Mouse (Mus musculus) neural tube, embryonic 15.5 days (tissue): ENCODE data around the gene Ppp3r1. TPM values are rescaled to one million over a fixed set of nuclear protein-coding genes. Genes with fewer than 3 reads are reported as not detected.

Source experiments
- ATAC-seq: fragments of 200-750 bp; cut with Nextera tagmentation; 2 replicates; pipeline ENCODE4 v1.8.0; 2017; ENCODE audit warnings: mild to moderate bottlenecking, moderate TSS enrichment, moderate library complexity; ENCODE audit not compliant: low FRiP score
- H3K27ac ChIP-seq: fragments of 300-500 bp; sonication (generic); replicated peaks from 2 replicates; pipeline ENCODE4 v1.5.1; 2015; ENCODE audit warnings: mild to moderate bottlenecking, inconsistent platforms
- H3K27me3 ChIP-seq: fragments of 300-500 bp; sonication (generic); replicated peaks from 2 replicates; pipeline ENCODE4 v1.6.1; 2015; ENCODE audit warnings: inconsistent platforms
- H3K36me3 ChIP-seq: fragments of 300-500 bp; sonication (generic); 2 replicates; pipeline ENCODE4 v1.6.1; 2015; ENCODE audit warnings: inconsistent platforms
- H3K4me1 ChIP-seq: fragments of 300-500 bp; sonication (generic); 2 replicates; pipeline ENCODE4 v1.6.1; 2015; ENCODE audit warnings: inconsistent platforms
- H3K4me2 ChIP-seq: fragments of 300-500 bp; sonication (generic); 2 replicates; pipeline ENCODE4 v1.6.1; 2015; ENCODE audit warnings: inconsistent platforms, mild to moderate bottlenecking, moderate library complexity
- H3K4me3 ChIP-seq: fragments of 300-500 bp; sonication (generic); replicated peaks from 2 replicates; pipeline ENCODE4 v1.5.1; 2015; ENCODE audit warnings: mild to moderate bottlenecking, inconsistent platforms
- H3K9ac ChIP-seq: fragments of 300-500 bp; sonication (generic); replicated peaks from 2 replicates; pipeline ENCODE4 v1.6.1; 2015; ENCODE audit warnings: mild to moderate bottlenecking, inconsistent platforms
- H3K9me3 ChIP-seq: fragments of 300-500 bp; sonication (generic); replicated peaks from 2 replicates; pipeline ENCODE4 v1.6.1; 2016; ENCODE audit warnings: inconsistent platforms
- WGBS: fragments of 180-500 bp; shearing (Covaris S2); methylation state at CpG from one replicate; pipeline ENCODE4 v1.1.7; 2015; ENCODE audit warnings: mixed read lengths; 5-methylcytosine and 5-hydroxymethylcytosine counted together
- polyA plus RNA-seq: library from polyadenylated mRNA; unstranded; fragments of >200 nt; fragmentation: Nextera tagmentation; extraction: Ambion mirVana; gene quantifications from 2 replicates; pipeline ENCODE4 v1.2.1, GENCODE M21; 2015

The Ppp3r1 gene
- 244 and 269 TPM in 2 replicates for polyA plus RNA-seq

DNA sequence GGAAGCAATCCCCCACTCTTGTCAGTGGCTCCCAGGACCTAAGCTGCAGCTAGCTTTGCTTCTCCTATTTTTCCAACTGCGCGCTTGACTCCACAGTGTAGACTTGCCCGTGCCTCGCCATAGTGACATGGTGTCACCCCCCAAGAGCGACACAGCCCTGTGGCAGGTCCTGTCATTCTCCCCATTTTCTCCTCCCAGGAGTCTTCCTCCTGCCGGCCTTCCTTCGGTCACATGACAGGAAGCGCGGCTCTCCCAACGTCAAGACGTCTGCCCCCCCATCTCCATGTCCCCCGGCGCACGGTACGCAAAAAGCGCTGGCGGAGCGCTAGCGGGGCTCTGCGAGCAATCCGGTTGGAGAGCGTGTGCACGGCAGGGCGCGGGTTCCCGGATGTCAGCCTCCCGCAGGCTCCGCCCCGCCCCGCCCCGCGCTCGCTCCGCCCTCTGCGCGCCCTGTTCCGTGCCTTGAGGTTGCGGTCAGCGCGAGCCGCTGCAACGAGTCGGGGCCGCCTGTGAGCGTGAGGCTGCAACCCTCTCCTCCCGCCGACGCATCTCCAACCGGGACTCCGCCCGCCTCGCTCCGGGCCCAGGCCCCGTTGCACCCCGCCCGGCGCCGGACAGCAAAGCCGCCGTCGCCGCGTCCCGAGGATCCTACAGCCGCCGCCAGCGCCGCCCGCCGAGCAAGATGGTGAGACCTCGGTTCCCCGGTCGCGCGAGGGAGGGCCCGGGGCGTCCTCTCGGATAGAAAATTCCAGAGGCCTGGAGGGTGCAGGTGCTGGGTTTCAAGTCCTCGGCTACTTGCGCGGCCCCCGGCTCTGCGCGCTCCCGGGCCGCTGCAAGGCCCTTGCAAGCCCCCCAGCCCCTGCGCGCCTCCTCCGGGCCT lies at the start of gene Ppp3r1:
Gene Ppp3r1 (plus strand): TSS at position 406 of the 880 bp plus-strand sequence.
- peaks cover 32% of the 10 kb centered on the region for H3K4me1 ChIP-seq
- H3K9ac ChIP-seq, result peak within 1 kb of the TSS; percentile 95
- peak within 1 kb of the TSS; percentile 80 for H3K4me2 ChIP-seq
- 1% methylated on average over 87 of the region's 89 CpGs for WGBS
- ATAC-seq, result peak; percentile 98
- H3K4me3 ChIP-seq, result peak within 1 kb of the TSS; percentile 94
- H3K9me3 ChIP-seq, result no peaks in the 10 kb centered on the region
- H3K27ac ChIP-seq, result peak within 1 kb of the TSS; percentile 97
- no peaks in the 10 kb centered on the region for H3K36me3 ChIP-seq
- no peaks in the 10 kb centered on the region for H3K27me3 ChIP-seq

DNA sequence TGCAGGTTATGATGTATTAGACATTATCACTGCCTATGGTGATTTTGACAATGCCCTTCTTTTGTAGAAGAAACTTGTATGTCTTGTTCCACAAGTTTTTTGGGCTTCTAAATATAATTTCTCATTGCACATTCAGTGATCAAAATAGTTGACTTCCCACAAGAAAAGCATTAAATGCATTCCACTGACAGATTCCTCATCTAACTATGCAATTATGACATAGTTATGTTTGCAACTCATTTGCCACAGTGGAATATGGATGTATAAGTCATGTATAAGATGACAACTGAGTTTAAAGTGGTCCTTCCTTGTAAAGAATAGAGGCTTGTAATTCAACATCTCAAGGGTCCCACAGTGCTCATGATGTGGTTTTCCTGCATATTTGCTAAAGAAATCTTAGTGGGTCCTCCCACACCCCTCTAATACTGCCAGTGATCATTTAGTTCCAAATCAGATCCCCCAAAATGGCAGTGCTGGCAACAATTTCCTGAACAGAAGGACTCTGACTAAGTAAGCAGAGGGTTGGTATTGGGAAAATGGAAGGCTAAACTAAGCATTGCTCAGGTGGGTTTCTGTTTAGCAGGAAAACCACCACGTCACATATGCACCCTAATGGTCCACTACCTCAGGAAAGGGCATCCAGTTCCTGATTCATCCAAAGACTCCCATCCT lies 46.5 kb upstream of the Ppp3r1 start:
- WGBS, result 79% methylated on average over 1 of the region's 1 CpGs
- no peaks in the 10 kb centered on the region for H3K4me1 ChIP-seq
- H3K9ac ChIP-seq, result no peak overlapping the region
- H3K36me3 ChIP-seq, result no peaks in the 10 kb centered on the region
- no peaks in the 10 kb centered on the region for H3K27me3 ChIP-seq
- ATAC-seq, result no peak
- H3K9me3 ChIP-seq, result no peaks in the 10 kb centered on the region
- no peak overlapping the region for H3K4me3 ChIP-seq
- no peak overlapping the region for H3K4me2 ChIP-seq
- no peak overlapping the region for H3K27ac ChIP-seq

DNA sequence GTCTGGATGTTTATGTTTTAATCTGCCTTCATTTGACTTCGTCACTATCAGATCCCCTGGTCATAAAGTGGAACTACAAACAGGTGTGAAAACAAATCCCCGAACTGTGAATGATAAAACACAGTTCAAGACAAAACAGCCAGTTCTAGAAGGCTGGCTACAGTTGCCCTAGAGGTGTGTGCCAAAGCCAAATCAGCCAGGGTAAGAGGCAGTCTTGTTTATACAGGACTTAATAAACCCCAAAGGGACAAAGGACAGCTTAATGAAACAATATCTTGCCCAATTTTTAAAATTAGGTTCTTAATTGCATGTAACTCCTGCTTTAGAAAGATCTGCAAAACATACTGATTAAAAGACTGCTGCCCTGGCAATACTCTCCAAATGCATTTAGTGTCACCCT lies 32.6 kb upstream of the Ppp3r1 start:
- H3K4me1 ChIP-seq, result no peaks in the 10 kb centered on the region
- no peak overlapping the region for H3K27ac ChIP-seq
- ATAC-seq, result no peak
- no peaks in the 10 kb centered on the region for H3K27me3 ChIP-seq
- no peak overlapping the region for H3K9ac ChIP-seq
- WGBS, result 64% methylated on average over 2 of the region's 2 CpGs
- no peak overlapping the region for H3K4me3 ChIP-seq
- H3K4me2 ChIP-seq, result no peak overlapping the region
- no peaks in the 10 kb centered on the region for H3K36me3 ChIP-seq
- H3K9me3 ChIP-seq, result no peaks in the 10 kb centered on the region

DNA sequence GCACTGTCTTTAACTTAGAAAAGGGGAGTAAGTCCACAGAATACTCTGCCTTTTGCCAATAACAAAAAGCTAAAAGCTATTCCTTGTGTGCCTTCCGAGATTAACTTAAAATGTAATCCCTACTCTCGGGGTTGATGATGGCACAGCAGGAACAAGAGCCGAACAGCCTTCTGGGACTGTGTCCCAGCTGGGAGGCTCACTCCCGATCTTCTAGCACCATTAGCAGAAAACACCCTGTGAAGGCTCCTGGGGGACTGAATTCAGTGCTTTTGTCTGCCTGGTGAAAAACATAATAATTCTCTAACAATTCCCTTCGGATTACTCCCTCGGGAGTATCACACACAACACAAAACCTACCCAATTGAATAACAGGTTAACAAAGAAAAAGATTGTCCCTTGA lies 23.4 kb upstream of the Ppp3r1 start:
- H3K9ac ChIP-seq, result no peak overlapping the region
- no peaks in the 10 kb centered on the region for H3K36me3 ChIP-seq
- H3K4me1 ChIP-seq, result no peaks in the 10 kb centered on the region
- 31% methylated on average over 6 of the region's 6 CpGs for WGBS
- no peak overlapping the region for H3K4me2 ChIP-seq
- H3K27me3 ChIP-seq, result no peaks in the 10 kb centered on the region
- ATAC-seq, result no peak
- no peaks in the 10 kb centered on the region for H3K9me3 ChIP-seq
- H3K27ac ChIP-seq, result no peak overlapping the region
- H3K4me3 ChIP-seq, result no peak overlapping the region

DNA sequence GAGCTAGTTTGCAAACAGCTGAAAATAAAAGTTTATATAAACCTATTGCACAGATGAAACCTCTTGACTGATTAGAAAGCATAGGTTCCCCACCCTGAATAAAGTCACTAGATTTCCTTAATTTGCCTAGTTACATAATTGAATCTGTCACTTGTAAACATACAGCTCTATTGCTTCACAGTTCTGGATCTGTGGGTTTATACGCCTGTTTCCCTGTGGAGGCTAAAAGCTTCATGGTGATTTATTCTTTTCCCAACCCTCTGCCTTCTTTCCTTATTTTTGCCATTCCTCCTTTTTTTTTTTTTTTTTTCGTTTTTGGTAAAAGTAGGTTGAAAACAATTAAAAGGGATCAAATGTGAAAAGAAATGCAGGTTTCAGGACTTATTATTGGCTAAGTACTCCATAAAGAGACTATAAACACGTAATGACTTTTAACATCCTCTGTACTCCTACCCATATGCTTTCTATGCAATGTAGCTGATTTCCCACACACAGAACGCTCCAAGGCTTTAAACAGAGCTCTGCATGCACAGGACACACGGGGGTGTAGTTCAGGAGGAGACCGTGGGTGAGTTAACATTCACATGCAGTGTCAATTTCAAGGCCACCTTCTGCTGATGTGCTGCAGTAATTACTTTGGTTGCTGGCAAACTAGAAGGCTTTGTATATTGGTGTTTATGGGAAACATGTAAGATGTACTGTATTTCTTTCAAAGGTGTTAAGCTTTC lies 20.6 kb upstream of the Ppp3r1 start:
- WGBS, result 54% methylated on average over 6 of the region's 6 CpGs
- H3K4me1 ChIP-seq, result no peaks in the 10 kb centered on the region
- no peak overlapping the region for H3K9ac ChIP-seq
- no peak for ATAC-seq
- no peak overlapping the region for H3K4me2 ChIP-seq
- no peak overlapping the region for H3K4me3 ChIP-seq
- no peak overlapping the region for H3K27ac ChIP-seq
- no peaks in the 10 kb centered on the region for H3K27me3 ChIP-seq
- no peaks in the 10 kb centered on the region for H3K9me3 ChIP-seq
- no peaks in the 10 kb centered on the region for H3K36me3 ChIP-seq

DNA sequence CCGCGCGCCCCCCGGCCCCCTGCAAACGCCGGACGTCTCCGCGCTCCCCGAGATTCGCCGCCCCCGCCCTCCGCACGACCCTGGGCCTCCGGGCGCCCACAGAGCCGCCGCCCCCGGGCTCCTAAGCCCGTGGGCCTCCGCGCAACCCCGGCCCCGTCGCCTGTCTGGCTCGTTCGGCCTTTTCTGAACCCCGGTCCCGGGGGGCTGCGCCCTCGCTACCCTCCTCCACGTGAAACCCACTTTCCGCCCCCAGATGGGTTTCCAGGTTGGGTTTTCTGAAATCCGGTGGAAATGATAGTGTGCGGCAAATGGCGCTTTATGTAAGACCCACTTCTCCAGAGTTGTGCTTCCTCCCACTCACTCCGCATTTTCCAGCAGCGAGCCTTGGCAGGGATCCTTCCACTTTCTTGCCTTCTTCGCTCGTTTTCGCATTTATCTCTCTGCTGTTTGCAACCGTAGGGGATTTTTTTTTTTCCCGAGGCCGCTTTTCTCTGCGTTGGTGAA lies 727 bp downstream of the Ppp3r1 start:
- WGBS, result under 1% methylated on average over 38 of the region's 46 CpGs
- peak overlapping the region; percentile 97 for H3K27ac ChIP-seq
- peak overlapping the region; percentile 94 for H3K4me3 ChIP-seq
- H3K9me3 ChIP-seq, result no peaks in the 10 kb centered on the region
- peaks cover 35% of the 10 kb centered on the region for H3K4me1 ChIP-seq
- peak; percentile 53; the same call in 1 of the 2 replicates for ATAC-seq
- H3K4me2 ChIP-seq, result peak overlapping the region; percentile 80
- no peaks in the 10 kb centered on the region for H3K36me3 ChIP-seq
- H3K27me3 ChIP-seq, result no peaks in the 10 kb centered on the region
- peak overlapping the region; percentile 95 for H3K9ac ChIP-seq

DNA sequence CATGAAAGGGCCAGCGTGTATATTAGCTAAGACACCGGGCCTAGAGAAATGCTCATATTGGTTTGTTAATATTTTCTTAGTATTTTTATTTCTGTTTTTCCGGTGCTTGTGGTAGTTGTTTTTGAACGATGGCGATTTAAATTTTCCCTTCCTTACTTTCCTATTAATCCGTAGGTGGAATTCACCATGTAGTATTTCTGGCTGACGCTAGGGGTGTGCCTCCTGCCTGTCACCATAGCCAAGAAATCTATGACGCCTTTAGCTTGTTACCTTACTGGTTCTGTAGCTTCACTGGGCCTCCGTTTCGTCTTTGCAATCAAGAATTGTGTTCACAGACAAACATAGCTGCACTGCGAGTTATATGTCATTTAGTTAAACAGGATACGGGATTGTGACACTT lies 1.2 kb downstream of the Ppp3r1 start:
- 2% methylated on average over 12 of the region's 12 CpGs for WGBS
- peak overlapping the region; percentile 97 for H3K27ac ChIP-seq
- no peaks in the 10 kb centered on the region for H3K9me3 ChIP-seq
- peak overlapping the region; percentile 80 for H3K4me2 ChIP-seq
- peak overlapping the region; percentile 94 for H3K4me3 ChIP-seq
- no peaks in the 10 kb centered on the region for H3K36me3 ChIP-seq
- H3K4me1 ChIP-seq, result peaks cover 38% of the 10 kb centered on the region
- H3K27me3 ChIP-seq, result no peaks in the 10 kb centered on the region
- no peak for ATAC-seq
- H3K9ac ChIP-seq, result peak overlapping the region; percentile 95

DNA sequence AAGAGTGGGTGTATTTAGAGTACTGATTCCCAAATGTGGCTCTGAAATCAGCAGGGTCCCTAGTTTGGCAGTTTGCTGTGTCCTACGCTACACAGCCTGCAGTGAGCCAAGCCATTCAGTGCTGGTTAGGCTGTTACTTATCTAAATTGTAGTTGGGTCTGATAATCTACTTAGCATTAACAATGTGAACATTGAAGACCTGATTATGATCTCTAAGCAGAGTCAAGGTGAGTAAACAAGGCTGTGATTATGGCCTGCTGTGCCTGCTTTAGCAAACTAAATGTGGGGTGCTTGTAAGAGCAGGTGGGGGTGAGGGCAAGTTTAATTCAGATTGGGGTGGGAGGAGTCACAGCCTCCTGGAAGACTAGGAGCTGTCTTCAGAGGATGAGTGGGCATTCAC lies 4.9 kb downstream of the Ppp3r1 start:
- no peak for ATAC-seq
- no peaks in the 10 kb centered on the region for H3K36me3 ChIP-seq
- WGBS, result 62% methylated on average over 1 of the region's 1 CpGs

DNA sequence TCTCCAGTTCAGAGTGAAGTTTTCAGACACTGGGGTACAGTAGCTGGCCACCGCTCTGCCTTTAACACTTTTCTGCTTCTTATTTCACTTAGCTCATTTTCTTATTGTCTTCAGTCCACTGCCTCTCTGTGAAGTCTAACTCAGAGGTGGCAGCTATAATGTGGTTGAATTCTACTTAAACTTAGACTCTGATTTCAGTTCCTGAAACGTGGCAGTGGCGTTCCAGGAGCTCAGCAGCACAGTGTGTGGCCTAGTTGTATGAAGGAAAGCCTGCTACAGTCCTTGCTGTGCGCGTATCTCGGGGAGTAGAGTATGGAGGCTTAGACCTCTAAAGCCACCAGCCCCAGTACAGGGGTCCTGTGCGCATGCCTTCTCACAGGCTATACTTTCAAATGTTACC lies 7.6 kb downstream of the Ppp3r1 start:
- 87% methylated on average over 7 of the region's 7 CpGs for WGBS

More for the DNA sequence above, 4.9 kb downstream of the Ppp3r1 start:
- Histone ChIP-seq H3K4me1 (peaks cover 55% of the 10 kb centered on the region), H3K4me2 (no peak overlapping the region), H3K9ac (no peak overlapping the region), H3K9me3 (no peaks in the 10 kb centered on the region), H3K27ac (no peak overlapping the region), H3K27me3 (no peaks in the 10 kb centered on the region), H3K4me3 (no peak overlapping the region)

DNA sequence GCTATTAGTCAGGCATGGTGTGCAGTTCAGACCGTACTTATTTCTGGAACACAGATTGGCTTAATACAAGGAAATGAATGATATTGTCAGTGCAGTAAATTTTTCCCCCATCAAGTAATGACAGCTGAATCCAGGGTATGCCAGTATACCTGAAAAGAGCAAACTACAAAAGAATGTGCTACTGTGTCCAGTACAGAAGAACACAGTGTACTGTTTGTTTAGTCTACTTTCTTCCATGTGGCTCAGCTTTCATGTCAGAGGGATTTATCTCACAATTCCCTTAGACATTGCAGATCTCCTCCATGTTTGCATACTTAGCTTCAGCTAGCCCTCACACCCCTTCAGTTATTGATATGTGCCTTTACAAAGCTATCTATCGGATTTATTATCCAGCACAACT lies 10.2 kb downstream of the Ppp3r1 start:
- Histone ChIP-seq H3K4me3 (no peak overlapping the region), H3K4me2 (no peak overlapping the region), H3K9ac (no peak overlapping the region), H3K27ac (no peak overlapping the region), H3K9me3 (no peaks in the 10 kb centered on the region), H3K27me3 (no peaks in the 10 kb centered on the region), H3K36me3 (no peaks in the 10 kb centered on the region), H3K4me1 (peaks cover 31% of the 10 kb centered on the region)
- no peak for ATAC-seq
- 82% methylated on average over 2 of the region's 2 CpGs for WGBS

More for the DNA sequence above, 7.6 kb downstream of the Ppp3r1 start:
- H3K9ac ChIP-seq, result no peak overlapping the region
- H3K9me3 ChIP-seq, result no peaks in the 10 kb centered on the region
- H3K4me3 ChIP-seq, result no peak overlapping the region
- no peak overlapping the region for H3K27ac ChIP-seq
- H3K4me1 ChIP-seq, result peaks cover 51% of the 10 kb centered on the region
- no peak for ATAC-seq
- H3K27me3 ChIP-seq, result no peaks in the 10 kb centered on the region
- H3K36me3 ChIP-seq, result no peaks in the 10 kb centered on the region
- H3K4me2 ChIP-seq, result no peak overlapping the region

DNA sequence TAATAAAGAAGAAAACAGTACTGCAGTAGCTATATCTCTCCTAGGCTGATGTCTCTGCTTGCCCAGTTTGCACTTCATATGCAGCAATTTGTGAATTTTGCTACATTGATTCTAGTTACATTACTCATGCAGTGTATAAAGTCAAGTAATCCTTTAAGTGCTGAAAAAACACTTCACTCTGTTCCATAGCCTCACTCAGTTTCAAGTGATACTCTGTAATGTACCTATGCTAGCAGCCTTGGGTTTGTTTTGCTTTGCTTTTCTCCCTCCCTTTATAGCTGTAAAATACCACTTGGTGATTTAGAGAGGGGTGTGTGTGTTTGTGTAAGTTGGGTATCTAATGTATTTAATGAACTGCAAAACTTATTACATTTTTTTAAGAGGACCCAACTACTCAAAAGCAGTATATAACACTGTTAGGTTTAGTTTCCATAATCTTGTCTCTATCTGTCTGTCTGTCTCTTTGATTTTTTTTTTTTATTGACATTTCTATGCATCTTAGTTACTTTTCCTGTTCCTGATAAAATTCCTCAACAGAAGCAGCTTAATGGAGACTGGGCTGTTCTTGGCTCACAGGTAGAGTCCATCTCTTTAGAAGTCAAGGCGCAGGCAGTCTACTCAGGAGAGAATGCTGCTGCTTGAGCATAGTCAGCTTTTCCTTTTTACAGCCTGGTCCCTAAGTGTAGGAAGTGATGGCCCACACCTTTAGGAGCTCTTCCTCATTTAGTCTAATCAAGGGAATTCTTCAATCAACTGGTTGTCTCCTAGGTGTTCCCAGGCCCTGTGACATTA lies 12.1 kb downstream of the Ppp3r1 start:
- H3K9me3 ChIP-seq, result no peaks in the 10 kb centered on the region
- no peak overlapping the region for H3K27ac ChIP-seq
- peaks cover 19% of the 10 kb centered on the region for H3K4me1 ChIP-seq
- H3K4me3 ChIP-seq, result no peak overlapping the region
- H3K9ac ChIP-seq, result no peak overlapping the region
- no peak overlapping the region for H3K4me2 ChIP-seq
- no peaks in the 10 kb centered on the region for H3K36me3 ChIP-seq
- 97% methylated on average over 1 of the region's 1 CpGs for WGBS
- H3K27me3 ChIP-seq, result no peaks in the 10 kb centered on the region
- ATAC-seq, result no peak
